Comparison of ENCODE assay signal across 22 mouse cellular contexts in genomic region chr2:119292852-119293251, GRCm38 (mm10). TPM values are rescaled to one million over a fixed set of nuclear protein-coding genes. Genes with fewer than 3 reads are reported as not detected.
A peak's percentile ranks its signal among the peaks of the same experiment; 100 is the strongest.
DNase-seq lines count a peak whose midpoint lies in the region; TF ChIP-seq lines count a peak whose summit lies in the region.
"Had no signal": no experiment of that assay in that cellular context is flagged by ENCODE, and none has a peak within 500 bp of the region (broad histone marks: within the 10 kb centered on the region; RNA-seq: fewer than 3 reads in every experiment).

No protein-coding gene starts in this region.

- peaks cover 59% of the 10 kb centered on the region for H3K4me1 ChIP-seq in E14TG2a.4 (replicated peaks; ENCODE audit: low read depth, low read length)

- H3K36me3 ChIP-seq in E14TG2a.4 (ENCODE audit: insufficient read depth, low read length): peaks cover 71% of the 10 kb centered on the region

- no peak overlapping the region for H3K27ac ChIP-seq in layer of hippocampus, adult 2 months
- H3K27ac ChIP-seq: forebrain, embryonic 13.5 days; gastrocnemius, adult 2 months; heart, embryonic 10.5 days; limb, embryonic 12.5 days; macrophage; midbrain, embryonic 15.5 days; neural tube, embryonic 12.5 days had no signal

- DNase-seq in adrenal gland, postnatal 10 days: peak; percentile 44
- no peak for DNase-seq in adrenal gland, adult 8-10 months
- peak; percentile 78 to 85 for DNase-seq in cerebellum, adult 18-20 months
- peak; percentile 73 to 74 for DNase-seq in cerebellum, postnatal 14 days
- no peak for DNase-seq in urinary bladder, postnatal 25 days (ENCODE audit: low spot score)
- DNase-seq in layer of hippocampus, adult 2 months (ENCODE audit: low spot score in 2 of 2): no peak
- DNase-seq: gastrocnemius, adult 2 months; kidney, adult 9 months; kidney, postnatal 14 days; layer of hippocampus, postnatal 36 days; liver, postnatal 0 days; retina, postnatal 1 day; right cerebral cortex, postnatal 25 days; thymus, postnatal 25 days had no signal

- H3K4me3 ChIP-seq in E14TG2a.4 (replicated peaks; ENCODE audit: low read length): peak overlapping the region; percentile 70
- H3K4me3 ChIP-seq in layer of hippocampus, adult 2 months: no peak overlapping the region
- H3K4me3 ChIP-seq: forebrain, embryonic 13.5 days; gastrocnemius, adult 2 months; heart, embryonic 10.5 days; limb, embryonic 12.5 days; midbrain, embryonic 15.5 days; neural tube, embryonic 12.5 days had no signal

- TF ChIP-seq CTCF in E14TG2a.4 (conservative IDR thresholded peaks at IDR 0.05; ENCODE audit: low read length): no peak
- no peak for TF ChIP-seq CTCF in layer of hippocampus, adult 2 months (conservative IDR thresholded peaks at IDR 0.05)

- peaks cover 9% of the 10 kb centered on the region; the same call in 1 of the 2 replicates for H3K27me3 ChIP-seq in E14TG2a.4 (ENCODE audit: insufficient read depth, low read length)
- H3K27me3 ChIP-seq: forebrain, embryonic 13.5 days; limb, embryonic 12.5 days; midbrain, embryonic 15.5 days; neural tube, embryonic 12.5 days had no signal

- no peaks in the 10 kb centered on the region for H3K9me3 ChIP-seq in E14TG2a.4 (ENCODE audit: low read length)
- H3K9me3 ChIP-seq: forebrain, embryonic 13.5 days; heart, embryonic 10.5 days; limb, embryonic 12.5 days; midbrain, embryonic 15.5 days; neural tube, embryonic 12.5 days had no signal

RNA-seq across cellular contexts. Expression of gene Vps18, which starts 4.3 kb away (rescaled TPM):
- 10 to 100 TPM; 16.0 to 17.7 TPM for total RNA-seq in adrenal gland, postnatal 10 days (2021)
- 10 to 100 TPM; 27.2 to 29.5 (median 27.7) TPM for total RNA-seq in adrenal gland, adult 8-10 months (2022)
- 10 to 100 TPM; 39.9 to 43.2 TPM for total RNA-seq in layer of hippocampus, adult 2 months (2021)

RNA-seq across cellular contexts. Expression of gene Rhov, which starts 21.8 kb away (rescaled TPM):
- total RNA-seq in adrenal gland, postnatal 10 days (2021): under 1 TPM; 0.27 to 0.36 TPM
- total RNA-seq in adrenal gland, adult 8-10 months (2022): 1 to 10 TPM in 3 of 4 experiments, under 1 TPM in 1; 0.61 to 2.9 (median 2.1) TPM
- 1 to 10 TPM; 5.9 to 7.1 TPM for total RNA-seq in layer of hippocampus, adult 2 months (2021)
- total RNA-seq: gastrocnemius, adult 2 months; hematopoietic stem cell, adult 5-6 weeks had no signal

RNA-seq across cellular contexts. Expression of gene Dll4, which starts 32.7 kb away (rescaled TPM):
- 10 to 100 TPM; 16.4 to 18.4 TPM for total RNA-seq in adrenal gland, postnatal 10 days (2021)
- total RNA-seq in adrenal gland, adult 8-10 months (2022): 10 to 100 TPM; 11.5 to 18.6 (median 16.2) TPM
- total RNA-seq in layer of hippocampus, adult 2 months (2021): 1 to 10 TPM; 2.4 to 2.9 TPM

RNA-seq across cellular contexts. Expression of gene Spint1, which starts 55.7 kb away (rescaled TPM):
- total RNA-seq in adrenal gland, postnatal 10 days (2021): 1 to 10 TPM; 4.2 to 4.7 TPM
- 1 to 10 TPM; 1.8 to 3.9 (median 2.6) TPM for total RNA-seq in adrenal gland, adult 8-10 months (2022)
- total RNA-seq in layer of hippocampus, adult 2 months (2021): 1 to 10 TPM; 2.1 to 2.5 TPM
- total RNA-seq: gastrocnemius, adult 2 months had no signal

RNA-seq across cellular contexts. Expression of gene Chac1, which starts 58.2 kb away (rescaled TPM):
- total RNA-seq in adrenal gland, postnatal 10 days (2021): 1 to 10 TPM; 2.4 to 5.8 TPM
- 1 to 10 TPM; 3.9 to 7.2 (median 4.9) TPM for total RNA-seq in adrenal gland, adult 8-10 months (2022)
- 1 to 10 TPM; 6.5 to 8.9 TPM for total RNA-seq in layer of hippocampus, adult 2 months (2021)

Comparison
In these comparisons a context has a peak if more than half of its experiments do, and no peak if none do; other contexts are left out.
1. DNase-seq: peak in adrenal gland, postnatal 10 days (single experiment), cerebellum, adult 18-20 months (2 of 2) and cerebellum, postnatal 14 days (2 of 2); none in adrenal gland, adult 8-10 months (single experiment), urinary bladder, postnatal 25 days (single experiment) and layer of hippocampus, adult 2 months (0 of 2).